Mouse (Mus musculus) megakaryocyte, embryonic 14.5 days (primary cell): ENCODE measurements around the gene Txnrd2. TPM values are rescaled to one million over a fixed set of nuclear protein-coding genes. Genes with fewer than 3 reads are reported as not detected.

ENCODE experiments used
- H3K27me3 ChIP-seq: replicated peaks from 2 replicates; pipeline ENCODE3; 2012; ENCODE audit warnings: inconsistent platforms
- H3K36me3 ChIP-seq: replicated peaks from 2 replicates; pipeline ENCODE3; 2012; ENCODE audit warnings: low read length, inconsistent platforms, mixed read lengths
- H3K4me1 ChIP-seq: 2 replicates; pipeline ENCODE4 v1.6.1; 2012; ENCODE audit warnings: inconsistent platforms
- H3K4me3 ChIP-seq: replicated peaks from 2 replicates; pipeline ENCODE3; 2012; ENCODE audit warnings: moderate library complexity, mild to moderate bottlenecking, inconsistent platforms
- H3K9me3 ChIP-seq: 2 replicates; pipeline ENCODE4 v1.6.1; 2012; ENCODE audit warnings: inconsistent platforms
- FLI1 ChIP-seq: IDR thresholded peaks from 2 replicates; pipeline ENCODE4 v1.6.1; 2012; ENCODE audit warnings: low read length, inconsistent platforms, mixed read lengths
- GATA1 ChIP-seq: IDR thresholded peaks from 3 replicates; pipeline ENCODE4 v1.6.1; 2012; ENCODE audit warnings: mixed read lengths, low read length, inconsistent platforms, borderline replicate concordance
- polyA plus RNA-seq: library from polyadenylated mRNA; stranded (reverse); fragments of >175 nt; gene quantifications from 2 replicates; pipeline ENCODE4 v1.2.3, GENCODE M21; 2012; ENCODE audit warnings: low replicate concordance; ENCODE audit not compliant: insufficient read depth

The Txnrd2 gene
- polyA plus RNA-seq, 1 experiment, result 6.9 TPM

DNA sequence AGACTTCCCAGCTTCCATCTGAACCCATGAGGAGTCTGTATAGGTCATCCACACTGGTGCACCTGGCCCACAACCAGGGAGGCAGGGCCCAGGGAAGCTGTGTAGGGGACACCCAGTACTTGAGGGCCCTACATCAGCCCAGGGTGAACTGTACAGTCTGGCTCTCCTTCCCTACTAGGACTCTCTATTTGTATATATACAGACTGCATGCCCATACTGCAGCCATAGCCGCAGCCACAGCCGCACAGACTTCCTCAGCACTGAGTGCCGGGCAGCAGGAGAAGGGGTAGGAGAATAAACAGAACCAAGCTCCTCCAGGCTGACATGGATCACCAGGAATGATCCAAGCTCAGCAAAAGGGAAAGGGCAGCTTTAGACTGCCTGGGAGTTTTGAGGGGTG, 34.6 kb downstream of the Txnrd2 start:
- peaks cover 91% of the 10 kb centered on the region for H3K36me3 ChIP-seq
- H3K9me3 ChIP-seq, result no peaks in the 10 kb centered on the region

DNA sequence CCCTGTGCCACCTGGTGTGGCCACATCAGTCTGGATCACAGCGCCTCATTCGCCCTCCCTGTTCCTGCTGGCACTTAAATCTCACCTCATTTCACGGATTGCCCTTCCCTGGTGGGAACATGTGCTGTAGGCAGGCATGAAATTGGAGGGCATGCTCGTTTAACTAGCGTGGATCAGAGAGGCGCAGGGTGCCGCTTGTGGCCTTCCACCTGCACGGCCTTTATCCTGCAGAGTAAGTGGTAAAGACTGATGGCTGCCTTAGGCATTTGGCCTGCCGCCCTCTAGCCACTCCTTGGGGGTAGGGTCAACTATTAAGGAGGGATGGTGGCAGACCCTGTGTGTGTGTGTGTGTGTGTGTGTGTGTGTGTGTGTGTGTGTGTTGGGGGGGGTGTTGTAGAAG, 35.8 kb downstream of the Txnrd2 start:
- Histone ChIP-seq H3K36me3 (peaks cover 88% of the 10 kb centered on the region), H3K4me3 (no peak overlapping the region), H3K9me3 (no peaks in the 10 kb centered on the region), H3K4me1 (peaks cover 45% of the 10 kb centered on the region), H3K27me3 (peaks cover 9% of the 10 kb centered on the region)
- TF ChIP-seq FLI1 (no peak), GATA1 (no peak)

More for the DNA sequence above, 34.6 kb downstream of the Txnrd2 start:
- TF ChIP-seq FLI1, result no peak
- TF ChIP-seq GATA1, result no peak
- Histone ChIP-seq H3K4me3 (no peak overlapping the region), H3K4me1 (peaks cover 45% of the 10 kb centered on the region), H3K27me3 (peaks cover 9% of the 10 kb centered on the region)

DNA sequence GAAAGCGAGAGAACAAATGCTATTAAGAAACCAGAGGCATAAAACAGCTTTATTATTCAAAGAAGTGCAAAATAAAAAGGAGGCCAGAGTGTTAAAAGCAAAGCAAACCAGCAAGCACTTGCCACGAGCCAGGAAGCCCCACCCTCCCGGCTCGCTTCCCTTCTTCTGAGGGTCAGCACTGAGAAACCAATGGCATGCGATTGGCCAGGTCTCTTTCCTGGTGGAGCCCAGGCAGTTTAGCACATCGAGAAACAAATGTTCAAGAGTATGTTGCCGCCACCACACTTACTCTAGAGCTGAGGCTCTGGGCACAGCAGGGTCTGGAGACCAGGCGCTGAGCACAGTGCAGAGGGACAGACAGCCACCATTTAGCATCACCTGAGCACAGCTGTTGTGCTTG, 36.4 kb downstream of the Txnrd2 start:
- H3K4me3 ChIP-seq, result no peak overlapping the region
- H3K36me3 ChIP-seq, result peaks cover 88% of the 10 kb centered on the region
- TF ChIP-seq GATA1 (no peak), FLI1 (no peak)
- H3K4me1 ChIP-seq, result peaks cover 45% of the 10 kb centered on the region
- no peaks in the 10 kb centered on the region for H3K9me3 ChIP-seq
- peaks cover 9% of the 10 kb centered on the region for H3K27me3 ChIP-seq

DNA sequence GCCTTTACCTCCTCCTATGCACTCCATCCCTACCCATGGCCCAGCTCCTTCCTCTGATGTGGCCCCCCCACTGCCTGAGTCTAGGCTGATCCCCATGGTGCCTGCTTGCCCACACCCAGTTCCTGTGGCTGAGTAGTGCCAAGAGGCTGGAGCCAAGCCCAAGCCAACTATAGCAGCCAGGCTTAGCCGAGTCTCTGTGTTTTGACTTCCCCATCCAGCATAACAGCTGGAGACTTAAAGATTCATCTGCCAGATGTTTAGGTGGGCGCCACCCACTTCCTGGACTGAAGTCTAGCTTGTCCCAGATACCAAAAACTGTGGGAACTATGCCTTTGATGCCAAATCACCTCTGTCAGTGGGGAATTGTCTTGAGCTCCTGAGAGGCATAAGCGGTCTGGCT, 38.1 kb downstream of the Txnrd2 start:
- TF ChIP-seq GATA1 (no peak), FLI1 (no peak)
- no peak overlapping the region for H3K4me3 ChIP-seq
- no peaks in the 10 kb centered on the region for H3K9me3 ChIP-seq
- H3K4me1 ChIP-seq, result peaks cover 40% of the 10 kb centered on the region
- H3K27me3 ChIP-seq, result peaks cover 6% of the 10 kb centered on the region
- H3K36me3 ChIP-seq, result peaks cover 88% of the 10 kb centered on the region

DNA sequence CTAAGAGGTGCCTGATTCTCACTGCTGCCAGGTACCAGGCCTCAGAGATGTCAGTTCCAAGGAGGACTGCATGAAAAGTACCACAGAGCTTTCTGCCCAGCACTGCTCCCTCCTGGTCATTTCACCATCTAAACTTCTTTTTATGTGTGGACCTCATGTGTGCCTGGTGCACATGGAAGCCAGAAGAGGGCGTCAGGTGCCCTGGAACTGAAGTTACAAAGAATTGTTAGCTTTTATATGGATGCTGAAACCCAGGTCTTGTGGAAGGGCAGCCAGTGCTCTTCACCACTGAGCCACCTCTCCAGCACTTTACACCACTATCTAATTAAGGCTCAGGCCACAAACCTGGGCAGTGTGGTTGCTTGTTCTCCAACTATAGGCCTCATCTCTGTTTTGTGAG, 44.6 kb downstream of the Txnrd2 start:
- peaks cover 96% of the 10 kb centered on the region for H3K36me3 ChIP-seq

DNA sequence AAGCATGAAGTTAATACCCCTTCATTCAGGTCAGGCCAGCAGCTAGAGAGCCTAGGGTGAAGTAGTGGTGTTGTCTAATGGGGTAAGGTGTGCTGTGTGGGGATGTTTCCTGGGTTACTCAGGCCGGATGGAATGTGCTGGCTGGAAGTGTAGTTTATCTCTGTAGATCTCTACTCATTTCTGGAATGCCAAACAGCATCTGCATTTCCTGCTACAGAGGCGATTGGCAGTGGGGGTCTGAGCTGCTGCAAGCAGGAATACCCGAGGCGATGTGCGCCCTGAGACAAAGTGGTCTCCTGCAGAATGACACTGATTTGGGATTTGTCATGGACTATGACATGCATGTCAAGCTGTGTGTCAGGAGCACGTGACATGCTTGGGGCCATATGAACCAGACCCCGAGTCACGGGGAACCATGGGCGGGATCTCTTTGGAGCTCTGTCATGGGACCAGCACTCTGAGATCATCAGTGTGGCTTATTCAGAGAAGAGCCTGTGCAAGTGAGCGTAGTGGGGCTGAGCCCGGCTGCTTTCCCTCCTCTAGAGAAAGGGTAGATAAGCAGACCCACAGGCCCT, 45.3 kb downstream of the Txnrd2 start:
- H3K9me3 ChIP-seq, result no peaks in the 10 kb centered on the region
- no peak overlapping the region for H3K4me3 ChIP-seq
- H3K4me1 ChIP-seq, result no peaks in the 10 kb centered on the region; the same call in 1 of the 2 replicates
- H3K27me3 ChIP-seq, result no peaks in the 10 kb centered on the region
- peaks cover 98% of the 10 kb centered on the region for H3K36me3 ChIP-seq
- no peak for TF ChIP-seq GATA1
- no peak for TF ChIP-seq FLI1

More for the DNA sequence above, 44.6 kb downstream of the Txnrd2 start:
- TF ChIP-seq FLI1 (no peak), GATA1 (no peak)
- Histone ChIP-seq H3K4me3 (no peak overlapping the region), H3K4me1 (no peaks in the 10 kb centered on the region; the same call in 1 of the 2 replicates), H3K27me3 (no peaks in the 10 kb centered on the region), H3K9me3 (no peaks in the 10 kb centered on the region)

DNA sequence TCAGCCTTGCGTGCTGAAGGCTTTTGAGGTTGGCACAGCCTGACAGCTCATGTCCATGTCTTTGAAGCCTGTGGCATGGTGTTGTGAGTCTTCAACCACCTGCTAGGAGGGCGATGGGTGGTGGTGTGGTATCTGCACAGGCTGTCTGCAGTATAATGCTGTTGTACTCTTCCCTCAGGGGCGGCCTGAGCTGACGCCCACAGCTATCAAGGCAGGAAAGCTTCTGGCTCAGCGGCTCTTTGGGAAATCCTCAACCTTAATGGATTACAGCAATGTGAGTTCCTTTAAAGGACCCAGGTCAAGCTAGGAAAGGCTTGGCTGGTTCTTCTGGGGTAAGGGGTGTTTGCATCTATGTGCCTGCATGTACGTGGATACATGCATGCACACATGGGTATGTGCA, 45.8 kb downstream of the Txnrd2 start:
- H3K4me1 ChIP-seq, result peaks cover under 1% of the 10 kb centered on the region; the same call in 1 of the 2 replicates
- no peak overlapping the region for H3K4me3 ChIP-seq
- TF ChIP-seq GATA1 (no peak), FLI1 (no peak)
- peaks cover 99% of the 10 kb centered on the region for H3K36me3 ChIP-seq
- no peaks in the 10 kb centered on the region for H3K9me3 ChIP-seq
- H3K27me3 ChIP-seq, result no peaks in the 10 kb centered on the region

DNA sequence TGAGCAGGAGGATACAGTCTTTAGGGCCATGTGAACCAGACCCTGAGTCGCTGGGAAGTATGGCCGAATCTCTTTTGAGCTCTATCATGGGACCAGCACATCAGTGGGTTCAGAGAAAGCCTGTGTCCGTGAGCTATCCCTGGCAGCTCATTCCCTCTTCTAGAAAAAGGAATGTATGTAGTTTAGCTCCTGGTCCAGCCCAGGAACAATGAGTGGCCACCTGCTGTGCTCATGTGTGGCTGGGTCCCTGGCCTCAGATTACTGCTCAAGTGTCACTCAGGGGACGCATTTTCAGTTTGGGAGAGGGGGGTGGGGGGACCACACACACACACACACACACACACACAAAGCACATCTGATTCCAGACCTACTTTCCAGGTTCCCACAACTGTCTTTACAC, 46.2 kb downstream of the Txnrd2 start:
- H3K9me3 ChIP-seq, result no peaks in the 10 kb centered on the region
- H3K4me1 ChIP-seq, result peaks cover 5% of the 10 kb centered on the region; the same call in 1 of the 2 replicates
- no peaks in the 10 kb centered on the region for H3K27me3 ChIP-seq
- no peak overlapping the region for H3K4me3 ChIP-seq
- H3K36me3 ChIP-seq, result peaks cover 99% of the 10 kb centered on the region
- no peak for TF ChIP-seq GATA1
- no peak for TF ChIP-seq FLI1

DNA sequence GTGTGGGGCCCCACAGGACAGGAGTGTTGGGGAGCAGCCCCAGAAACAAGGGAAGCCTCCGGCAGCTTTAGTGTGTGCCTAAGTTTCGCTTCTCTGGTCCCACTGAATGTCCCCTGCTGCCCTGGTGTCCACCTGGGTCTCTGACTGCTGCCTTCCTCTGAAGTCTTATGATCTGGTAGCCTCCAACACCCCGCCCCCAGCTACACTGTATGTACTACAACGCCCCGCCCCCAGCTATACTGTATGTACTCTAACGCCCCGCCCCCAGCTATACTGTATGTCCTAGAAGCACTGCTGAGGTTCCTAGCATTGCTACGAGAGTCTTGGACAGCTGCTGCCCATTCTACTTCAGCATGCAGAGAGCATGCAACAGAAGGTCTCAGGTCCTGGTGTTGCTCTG, 46.8 kb downstream of the Txnrd2 start:
- H3K4me3 ChIP-seq, result no peak overlapping the region
- H3K4me1 ChIP-seq, result peaks cover 10% of the 10 kb centered on the region; the same call in 1 of the 2 replicates
- no peaks in the 10 kb centered on the region for H3K9me3 ChIP-seq
- no peaks in the 10 kb centered on the region for H3K27me3 ChIP-seq
- TF ChIP-seq FLI1 (no peak), GATA1 (no peak)
- peaks cover 99% of the 10 kb centered on the region for H3K36me3 ChIP-seq

DNA sequence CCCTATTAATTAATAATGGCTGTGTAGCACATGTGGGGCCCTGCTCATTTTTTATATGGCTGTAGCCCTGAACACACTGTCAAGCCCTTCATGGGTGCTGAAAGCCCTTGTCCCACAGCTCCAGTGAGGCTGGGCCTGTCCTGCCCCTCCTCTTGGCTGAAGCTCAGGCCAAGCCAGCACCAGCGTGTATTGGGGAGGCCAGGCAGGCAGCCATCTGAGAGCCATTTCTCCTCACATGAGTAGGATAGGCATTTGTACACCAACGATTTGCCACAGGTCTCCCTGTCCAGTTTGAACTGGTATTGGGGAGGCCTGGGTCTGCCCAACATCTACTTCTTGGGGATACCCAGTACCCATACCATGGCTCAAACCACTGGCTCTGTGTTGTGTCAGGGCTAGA, 47.8 kb downstream of the Txnrd2 start:
- H3K36me3 ChIP-seq, result peaks cover 99% of the 10 kb centered on the region
- peaks cover 13% of the 10 kb centered on the region; the same call in 1 of the 2 replicates for H3K4me1 ChIP-seq
- H3K27me3 ChIP-seq, result no peaks in the 10 kb centered on the region
- no peak overlapping the region for H3K4me3 ChIP-seq
- TF ChIP-seq FLI1 (no peak), GATA1 (no peak)
- H3K9me3 ChIP-seq, result no peaks in the 10 kb centered on the region

DNA sequence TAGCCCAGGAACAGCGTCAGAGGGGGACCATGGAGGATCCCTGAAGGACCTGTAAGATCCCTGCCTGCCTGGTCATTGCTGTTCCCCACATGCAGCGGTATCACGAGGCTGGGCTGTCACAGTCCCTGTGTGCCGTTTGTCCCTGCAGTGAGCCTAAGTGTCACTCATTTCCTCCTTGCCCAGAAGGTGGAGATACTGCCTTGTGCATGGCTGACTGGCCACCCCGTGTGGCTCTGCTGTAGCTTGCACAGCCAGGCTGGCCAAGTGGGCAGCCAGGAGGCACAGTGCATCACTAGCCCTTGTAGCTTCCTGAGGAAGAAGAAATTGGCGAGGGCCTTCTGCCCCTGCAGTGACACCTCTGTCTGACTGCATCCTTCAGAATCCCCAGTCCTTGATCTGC, 51.8 kb downstream of the Txnrd2 start:
- TF ChIP-seq FLI1 (no peak), GATA1 (no peak)
- Histone ChIP-seq H3K4me3 (peak overlapping the region; percentile 20), H3K36me3 (peaks cover 90% of the 10 kb centered on the region), H3K9me3 (no peaks in the 10 kb centered on the region), H3K4me1 (peaks cover 37% of the 10 kb centered on the region), H3K27me3 (no peaks in the 10 kb centered on the region)

DNA sequence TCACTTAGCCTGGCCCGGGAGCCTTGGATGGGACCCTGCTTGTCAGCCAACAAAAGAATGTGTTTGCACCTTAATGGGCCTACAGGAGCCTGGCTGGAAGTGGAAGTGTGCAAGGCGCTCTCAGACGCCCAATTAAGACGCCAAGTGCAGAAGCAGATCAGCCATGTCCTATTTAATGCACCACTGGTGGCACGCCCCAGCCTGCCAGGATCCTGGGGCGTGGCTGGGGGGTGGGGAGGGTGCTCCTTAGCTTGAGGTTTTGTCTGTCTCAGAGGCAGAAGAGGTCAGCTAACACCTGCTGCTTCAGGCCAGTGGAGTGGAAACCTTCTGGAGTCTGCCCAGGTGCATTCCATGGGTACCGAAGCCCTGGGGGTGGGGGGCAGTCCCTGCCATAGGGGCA, 53.5 kb downstream of the Txnrd2 start:
- TF ChIP-seq GATA1 (no peak), FLI1 (no peak)
- Histone ChIP-seq H3K27me3 (no peaks in the 10 kb centered on the region), H3K4me1 (peaks cover 37% of the 10 kb centered on the region), H3K36me3 (peaks cover 76% of the 10 kb centered on the region), H3K4me3 (no peak overlapping the region), H3K9me3 (no peaks in the 10 kb centered on the region)
